Mouse (Mus musculus) stomach, embryonic 16.5 days (tissue): ENCODE data around the gene Col9a2. TPM values are rescaled to one million over a fixed set of nuclear protein-coding genes. Genes with fewer than 3 reads are reported as not detected.

Source experiments
- ATAC-seq: fragments of 200-750 bp; cut with Nextera tagmentation; 2 replicates; pipeline ENCODE4 v1.8.0; 2017; ENCODE audit warnings: moderate number of reproducible peaks, moderate TSS enrichment; ENCODE audit not compliant: insufficient read depth, low FRiP score
- H3K27ac ChIP-seq: fragments of 300-500 bp; sonication (generic); 2 replicates; pipeline ENCODE4 v1.5.1; 2014; ENCODE audit warnings: low read length
- H3K27me3 ChIP-seq: fragments of 300-500 bp; sonication (generic); 2 replicates; pipeline ENCODE4 v1.6.1; 2014; ENCODE audit warnings: low read length, control low read depth, mixed read lengths; ENCODE audit not compliant: control insufficient read depth, insufficient read depth
- H3K36me3 ChIP-seq: fragments of 300-500 bp; sonication (generic); 2 replicates; pipeline ENCODE4 v1.6.1; 2014; ENCODE audit warnings: low read length; ENCODE audit not compliant: control insufficient read depth, insufficient read depth
- H3K4me1 ChIP-seq: fragments of 300-500 bp; sonication (generic); 2 replicates; pipeline ENCODE4 v1.6.1; 2014; ENCODE audit warnings: low read length, control low read depth, mixed read lengths; ENCODE audit not compliant: control insufficient read depth, insufficient read depth
- H3K4me2 ChIP-seq: fragments of 300-500 bp; sonication (generic); 2 replicates; pipeline ENCODE4 v1.6.1; 2014; ENCODE audit warnings: low read depth, low read length, mixed read lengths
- H3K4me3 ChIP-seq: fragments of 300-500 bp; sonication (generic); replicated peaks from 2 replicates; pipeline ENCODE4 v1.5.1; 2014; ENCODE audit warnings: mild to moderate bottlenecking, low read length
- H3K9ac ChIP-seq: fragments of 300-500 bp; sonication (generic); 2 replicates; pipeline ENCODE4 v1.6.1; 2014; ENCODE audit warnings: low read length
- H3K9me3 ChIP-seq: fragments of 300-500 bp; sonication (generic); replicated peaks from 2 replicates; pipeline ENCODE4 v1.6.1; 2016; ENCODE audit warnings: low read length, control low read depth; ENCODE audit not compliant: control insufficient read depth
- WGBS: fragments of 180-500 bp; shearing (Covaris S2); extraction: QIAGEN DNeasy Blood & Tissue Kit; methylation state at CpG from one replicate; pipeline ENCODE4 v1.1.7; 2014; 5-methylcytosine and 5-hydroxymethylcytosine counted together
- polyA plus RNA-seq: library from polyadenylated mRNA; unstranded; fragments of >200 nt; fragmentation: Nextera tagmentation; extraction: Ambion mirVana; gene quantifications from 2 replicates; pipeline ENCODE4 v1.2.1, GENCODE M21; 2015

The Col9a2 gene
- polyA plus RNA-seq, 1 experiment from 2014 or later: 6.2 TPM

GRCm38 (mm10) chr4:121097650-121098378 lies 58.6 kb downstream of the Col9a2 start, which contains the start of gene Zmpste24:
Gene Zmpste24 (minus strand): TSS chr4:121098241.
- under 1% methylated on average over 39 of the region's 39 CpGs for WGBS
- H3K9me3 ChIP-seq: no peaks in the 10 kb centered on the region
- H3K4me1 ChIP-seq: peaks cover 4% of the 10 kb centered on the region
- peak within 1 kb of the TSS; percentile 86 for H3K4me3 ChIP-seq
- peaks cover 6% of the 10 kb centered on the region for H3K36me3 ChIP-seq
- peak; percentile 86 for ATAC-seq
- peak within 1 kb of the TSS; percentile 66 for H3K4me2 ChIP-seq
- no peaks in the 10 kb centered on the region for H3K27me3 ChIP-seq
- peak within 1 kb of the TSS; percentile 50 for H3K27ac ChIP-seq
- H3K9ac ChIP-seq: peak within 1 kb of the TSS; percentile 75

GRCm38 (mm10) chr4:121103304-121103703 lies 64.1 kb downstream of the Col9a2 start:
- WGBS: 86% methylated on average over 4 of the region's 4 CpGs
- Histone ChIP-seq H3K9ac (no peak overlapping the region), H3K27ac (no peak overlapping the region), H3K4me1 (no peaks in the 10 kb centered on the region), H3K4me2 (no peak overlapping the region), H3K4me3 (no peak overlapping the region), H3K27me3 (no peaks in the 10 kb centered on the region), H3K9me3 (no peaks in the 10 kb centered on the region), H3K36me3 (no peaks in the 10 kb centered on the region)
- ATAC-seq: no peak

Other genes with a start within 250 kb of the Col9a2 start
- 79.8 and 81.7 TPM in 2 replicates for gene Nfyc, start 207.8 kb upstream of the Col9a2 start, polyA plus RNA-seq
- gene Rims3, start 184.6 kb upstream of the Col9a2 start, polyA plus RNA-seq: 1.2 and 1.3 TPM in 2 replicates
- gene Exo5, start 114.4 kb upstream of the Col9a2 start, polyA plus RNA-seq: 23.9 and 25.3 TPM in 2 replicates
- gene Zfp69, start 87.7 kb upstream of the Col9a2 start, polyA plus RNA-seq: 3.3 and 4.6 TPM in 2 replicates
- 8.3 and 10.0 TPM in 2 replicates for gene Smap2, start 22.1 kb upstream of the Col9a2 start, polyA plus RNA-seq
- 38.1 and 41.9 TPM in 2 replicates for gene Zmpste24, start 58.9 kb downstream of the Col9a2 start, polyA plus RNA-seq
- gene Tmco2, start 69.8 kb downstream of the Col9a2 start, polyA plus RNA-seq: not detected in 2 replicates
- 19.7 and 21.7 TPM in 2 replicates for gene Rlf, start 175.7 kb downstream of the Col9a2 start, polyA plus RNA-seq